Mouse (Mus musculus) cerebellum, adult 8-10 months (tissue): ENCODE measurements around the gene Otud5.
A peak's percentile ranks its signal among the peaks of the same experiment; 100 is the strongest.
"Not testable (repeated sequence)": the region's sequence is repeated elsewhere in the genome, so short reads cannot be mapped to it uniquely, and the experiment has no call there.

ENCODE experiments used
- DNase-seq: peaks from one replicate; pipeline ENCODE4 v3.0.0; 2022

Gene Otud5

GRCm38 (mm10) chrX:7841163-7842162, at the start of gene Otud5:
Otud5 (plus strand) TSS chrX:7841364.
- peak; percentile 90 for DNase-seq

- DNase-seq = no peak
Observed at GRCm38 (mm10) chrX:7793361-7793760, 47.8 kb upstream of the Otud5 start.

GRCm38 (mm10) chrX:7795016-7795415, 46.1 kb upstream of the Otud5 start:
- no peak for DNase-seq

DNA sequence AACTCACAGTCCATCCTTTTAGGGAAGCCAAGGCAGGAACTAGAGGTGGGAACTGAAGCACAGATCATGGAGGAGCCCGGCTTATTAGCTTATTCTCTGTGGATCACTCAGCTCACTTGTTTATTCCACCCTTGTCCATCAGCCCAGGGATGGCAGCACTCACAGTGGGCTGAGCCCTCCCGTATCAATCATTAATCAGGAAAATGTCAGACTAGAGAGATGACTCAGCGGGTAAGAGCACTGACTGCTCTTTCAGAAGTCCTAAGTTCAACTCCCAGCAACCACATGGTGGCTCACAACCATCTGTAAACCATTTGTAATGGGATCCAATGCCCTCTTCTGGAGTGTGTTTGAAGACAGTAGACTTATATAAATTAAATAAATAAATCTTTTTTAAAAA, 43.8 kb upstream of the Otud5 start:
- DNase-seq = no peak

DNA sequence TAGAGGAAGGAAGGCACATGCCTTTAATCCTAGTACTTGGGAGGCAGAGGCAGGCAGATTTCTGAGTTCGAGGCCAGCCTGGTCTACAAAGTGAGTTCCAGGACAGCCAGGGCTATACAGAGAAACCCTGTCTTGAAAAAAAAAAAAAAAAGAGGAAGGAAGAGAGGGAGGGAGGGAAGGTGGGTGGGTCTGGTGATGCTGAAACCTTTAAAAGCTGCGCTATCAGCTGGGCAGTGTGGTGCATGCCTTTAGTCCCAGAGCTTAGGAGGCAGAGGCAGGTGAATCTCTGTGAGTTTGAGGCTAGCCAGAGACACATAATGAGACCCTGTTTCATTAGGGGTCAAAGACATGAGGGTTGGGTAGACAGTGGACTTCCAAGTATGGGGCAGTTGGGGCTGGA, 39.0 kb upstream of the Otud5 start:
- not testable (repeated sequence) for DNase-seq

- DNase-seq = not testable (repeated sequence)
Observed at GRCm38 (mm10) chrX:7815016-7815415, 26.1 kb upstream of the Otud5 start.

- DNase-seq = peak; percentile 15
Observed at GRCm38 (mm10) chrX:7821865-7822779, 19.0 kb upstream of the Otud5 start, which contains the start of gene Kcnd1. Kcnd1 (plus strand) TSS chrX:7822289.

DNA sequence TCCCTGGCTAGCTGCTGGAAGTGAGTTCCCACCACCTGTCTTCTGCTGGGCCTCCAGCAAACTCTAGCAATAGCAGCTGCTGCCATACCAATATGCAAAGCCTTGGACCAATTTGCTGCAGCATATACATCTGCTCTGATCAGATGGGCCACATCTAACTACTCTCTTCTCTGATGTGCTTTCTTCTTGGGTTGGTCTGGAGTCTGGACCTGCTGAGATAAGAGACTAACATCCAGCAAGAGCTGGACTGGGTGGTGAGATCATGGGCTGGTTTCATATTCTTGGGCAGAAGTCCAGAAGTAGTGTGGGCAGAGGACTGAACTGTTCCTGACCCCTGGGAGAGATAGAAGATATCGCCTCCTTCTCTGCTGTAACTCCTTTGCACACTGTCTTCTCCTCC, 4.0 kb upstream of the Otud5 start:
- no peak for DNase-seq

GRCm38 (mm10) chrX:7840842-7841162, 362 bp upstream of the Otud5 start:
- DNase-seq = no peak

DNA sequence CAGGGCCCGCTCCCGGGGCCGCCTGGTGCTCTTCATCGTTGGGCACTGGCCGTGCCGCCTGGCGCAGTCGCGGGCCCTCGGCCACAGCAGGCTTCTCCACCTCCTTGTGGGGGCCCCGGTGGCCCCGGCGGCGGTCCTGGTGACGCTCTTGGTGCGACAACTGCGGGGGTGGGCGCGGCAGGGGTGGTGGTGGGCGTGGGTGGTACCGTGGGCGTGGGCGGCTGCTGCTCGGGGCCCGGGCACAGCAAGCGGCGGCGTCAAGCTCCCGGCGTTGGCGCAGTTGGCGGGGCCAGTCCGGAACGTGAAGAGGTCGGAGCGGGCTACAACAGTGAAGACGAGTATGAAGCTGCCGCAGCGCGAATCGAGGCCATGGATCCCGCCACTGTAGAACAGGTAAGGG, 1.2 kb downstream of the Otud5 start:
- DNase-seq = peak; percentile 23

- no peak for DNase-seq
Observed at GRCm38 (mm10) chrX:7847845-7848244, 6.7 kb downstream of the Otud5 start.

DNA sequence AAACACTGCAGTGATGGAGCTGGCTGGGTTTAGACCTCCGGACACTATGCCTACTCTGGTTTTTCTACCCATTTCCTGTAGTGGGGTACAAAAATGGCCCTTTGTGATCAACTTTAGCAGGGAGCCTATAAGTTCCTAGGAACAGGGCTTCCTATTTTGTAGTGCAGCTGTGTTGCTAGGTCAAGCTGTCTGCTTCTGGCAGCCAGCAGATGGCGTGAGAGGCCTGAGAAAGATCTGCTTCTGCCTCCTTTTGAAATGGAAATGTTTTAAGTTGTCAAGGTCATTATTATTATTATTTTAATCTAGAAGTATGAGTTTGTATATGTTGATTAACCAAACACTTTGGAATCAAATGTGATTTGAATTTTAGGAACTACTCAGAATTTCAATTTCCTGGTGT, 13.4 kb downstream of the Otud5 start:
- DNase-seq = peak; percentile 32

DNA sequence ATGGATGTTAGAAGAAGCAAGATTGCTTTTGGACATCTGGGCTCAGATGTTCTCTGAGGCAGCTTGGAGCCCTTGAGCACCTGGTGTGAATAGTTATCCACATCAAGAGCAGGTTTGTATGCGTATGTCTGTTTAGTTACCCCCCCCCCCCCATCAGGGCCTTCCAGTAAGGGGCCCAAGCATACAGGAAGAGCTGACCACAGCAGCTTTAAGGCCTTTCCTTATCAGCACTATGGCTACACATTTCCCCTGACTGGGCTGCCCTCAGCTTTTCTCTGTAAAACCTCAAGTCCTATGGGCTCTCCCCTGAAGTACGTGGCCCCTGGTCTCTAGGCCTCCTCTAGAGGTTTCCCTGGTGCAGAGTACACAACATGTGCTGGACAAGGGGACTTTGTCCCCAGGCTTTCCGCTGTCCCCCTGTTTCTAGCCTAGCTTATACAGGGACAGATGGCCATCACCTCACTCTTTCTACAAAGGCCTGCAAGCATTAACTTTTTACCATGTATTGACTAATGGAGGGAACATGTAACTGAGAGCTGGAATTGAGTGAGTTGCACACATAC, 18.1 kb downstream of the Otud5 start:
- DNase-seq = no peak

DNA sequence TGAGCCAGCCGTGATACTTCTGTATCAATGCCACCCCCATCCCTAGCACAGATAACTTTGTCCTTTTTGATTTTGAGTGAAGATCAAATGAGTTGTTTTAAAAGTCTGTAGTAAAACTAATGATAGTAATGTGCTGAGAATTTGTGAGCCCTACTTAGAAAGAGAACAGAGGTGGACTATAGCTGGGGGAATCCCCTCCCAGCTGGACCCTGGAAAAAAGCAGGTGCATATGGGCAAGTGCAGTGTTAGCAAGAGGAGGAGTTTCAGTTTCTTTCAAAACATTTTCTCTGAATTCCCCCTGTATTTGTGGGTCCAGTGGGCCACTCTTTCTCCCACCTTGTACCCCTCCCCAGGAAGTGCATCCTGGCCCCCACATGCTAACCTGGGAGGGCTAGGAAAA, 22.0 kb downstream of the Otud5 start:
- DNase-seq = no peak

- DNase-seq = no peak
Observed at GRCm38 (mm10) chrX:7864551-7864950, 23.4 kb downstream of the Otud5 start.

DNA sequence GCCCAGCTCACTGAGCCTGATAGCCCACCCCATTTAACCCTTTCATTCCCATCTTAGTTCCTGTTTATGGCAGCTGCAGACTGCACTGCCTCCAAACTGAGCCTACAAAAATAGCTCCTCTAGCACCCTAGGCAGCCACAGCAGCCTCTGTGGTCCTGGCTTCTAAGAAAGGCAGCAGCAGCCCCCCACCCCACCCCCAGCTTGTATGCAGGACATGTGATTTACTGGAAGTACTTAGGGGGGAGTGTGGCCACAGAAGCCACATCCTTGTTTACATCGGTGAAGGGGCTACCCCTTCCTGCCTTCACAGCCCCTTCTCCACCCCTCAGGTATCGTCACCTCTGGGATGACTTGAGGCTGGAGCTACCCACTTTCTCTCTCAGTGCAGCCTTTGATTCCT, 24.2 kb downstream of the Otud5 start:
- no peak for DNase-seq

GRCm38 (mm10) chrX:7865786-7866185, 24.6 kb downstream of the Otud5 start:
- DNase-seq = no peak

GRCm38 (mm10) chrX:7867141-7867540, 26.0 kb downstream of the Otud5 start:
- DNase-seq = no peak

DNA sequence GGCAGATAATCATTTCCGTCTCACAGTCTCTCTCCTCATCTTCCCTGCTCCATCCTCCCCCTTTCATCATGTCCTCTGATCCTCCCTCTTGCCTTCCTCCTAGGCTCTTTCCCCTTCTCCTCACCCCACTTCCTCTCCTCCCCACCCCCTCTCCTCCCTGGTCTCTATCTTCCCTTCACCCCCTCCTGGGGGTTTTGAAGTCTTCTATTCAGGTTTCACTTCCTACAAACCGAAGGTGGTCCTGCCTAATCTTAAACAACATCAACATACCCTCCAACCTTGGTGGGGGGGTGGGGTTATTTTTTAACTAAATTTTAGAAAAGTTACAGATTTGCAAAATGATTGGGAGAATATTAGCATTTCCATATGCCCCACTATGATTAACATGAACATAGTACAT, 27.3 kb downstream of the Otud5 start:
- DNase-seq = no peak

- DNase-seq = no peak
Observed at GRCm38 (mm10) chrX:7869826-7870225, 28.7 kb downstream of the Otud5 start.

DNA sequence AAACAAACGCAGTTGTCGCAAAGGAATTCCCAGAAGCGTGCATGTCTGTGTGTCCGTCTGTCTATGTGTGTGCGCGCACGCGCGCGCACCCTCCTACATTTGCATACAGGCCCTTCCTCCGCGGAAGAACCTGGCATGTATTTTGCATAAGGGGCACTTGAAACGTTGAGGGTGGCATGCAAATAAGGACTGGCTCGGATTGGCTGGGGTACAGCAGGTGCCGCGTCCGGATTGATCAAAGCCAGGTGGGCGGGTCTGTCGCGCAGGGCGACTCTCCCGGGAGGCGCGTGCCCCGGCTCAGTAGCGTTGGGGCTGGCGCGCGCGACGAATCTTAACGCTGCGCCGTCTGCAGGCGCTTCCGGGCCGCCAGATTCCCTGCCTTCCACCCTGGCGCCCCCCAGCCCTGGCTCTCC, 36.8 kb downstream of the Otud5 start, which contains the start of gene Pim2:
Gene Pim2, plus strand, starts transcription at position 256 of the 413 bp plus-strand sequence.
- peak; percentile 81 for DNase-seq

GRCm38 (mm10) chrX:7878495-7878894, 37.3 kb downstream of the Otud5 start:
- peak; percentile 44 for DNase-seq

DNA sequence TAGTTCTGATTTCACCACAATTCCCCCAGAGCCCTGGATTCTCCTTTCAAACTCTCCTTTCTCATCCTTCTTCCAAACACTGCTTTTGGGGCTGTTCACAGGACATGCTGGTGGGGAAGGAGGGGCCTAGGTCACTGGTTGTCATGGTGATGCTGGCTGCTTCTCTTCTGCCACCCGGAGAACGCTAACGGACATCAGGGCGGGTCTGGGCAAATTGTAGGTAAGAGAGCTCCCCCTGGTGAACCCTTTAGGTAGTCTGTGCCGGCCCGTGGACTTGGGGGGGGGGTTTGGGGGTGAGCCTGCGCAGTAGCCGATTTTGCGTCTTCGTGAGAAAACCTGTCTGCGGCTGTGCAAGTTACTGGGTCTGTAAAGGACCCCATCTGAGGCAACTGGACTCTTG, 38.7 kb downstream of the Otud5 start:
- DNase-seq = peak; percentile 68
